Mouse (Mus musculus) left cerebral cortex, postnatal 10 days (tissue): ENCODE measurements around the gene Wasf2. TPM values are rescaled to one million over a fixed set of nuclear protein-coding genes. Genes with fewer than 3 reads are reported as not detected.
"Not testable (repeated sequence)": the region's sequence is repeated elsewhere in the genome, so short reads cannot be mapped to it uniquely, and the experiment has no call there.

ENCODE experiments used
- DNase-seq, 2 experiments: peaks; one replicate each; pipeline ENCODE4 v3.0.0; 2021 to 2022; ENCODE audit warnings: low spot score in 2 of 2, mixed read lengths in 1 of 2; ENCODE audit errors: extremely low spot score in 1 of 2
- intact Hi-C: fragments of 180-260 bp; cut with DNase I; formaldehyde crosslinking; loops from one replicate; pipeline ENCODE4 v1.15.1; 2025
- total RNA-seq, 2 experiments: library from RNA; stranded (reverse); gene quantifications; 2 replicates each; pipeline ENCODE4 v1.2.3; 2021

Gene Wasf2
- total RNA-seq, 2 experiments from 2014 or later: 23.9 to 38.5 TPM

GRCm38 (mm10) chr4:133094255-133094654 is 36.0 kb upstream of the Wasf2 start:
- intact Hi-C loops: loop anchor here (5.0 kb wide), 1 partner anchor 103 kb away; no protein-coding TSS in a partner anchor

GRCm38 (mm10) chr4:133094936-133095733 is 35.2 kb upstream of the Wasf2 start:
- intact Hi-C loops: loop anchor here (5.0 kb wide), 1 partner anchor 102 kb away; no protein-coding TSS in a partner anchor
- peak in 1 of 2 experiments; percentile 79 for DNase-seq

More at GRCm38 (mm10) chr4:133094255-133094654, 36.0 kb upstream of the Wasf2 start:
- DNase-seq: no peak

- DNase-seq, intact Hi-C loops: not testable (repeated sequence)
These were observed 34.6 kb upstream of the Wasf2 start for GRCm38 (mm10) chr4:133095734-133096065.

- DNase-seq, intact Hi-C loops: not testable (repeated sequence)
These were observed 33.6 kb upstream of the Wasf2 start for GRCm38 (mm10) chr4:133096671-133097070.

DNA sequence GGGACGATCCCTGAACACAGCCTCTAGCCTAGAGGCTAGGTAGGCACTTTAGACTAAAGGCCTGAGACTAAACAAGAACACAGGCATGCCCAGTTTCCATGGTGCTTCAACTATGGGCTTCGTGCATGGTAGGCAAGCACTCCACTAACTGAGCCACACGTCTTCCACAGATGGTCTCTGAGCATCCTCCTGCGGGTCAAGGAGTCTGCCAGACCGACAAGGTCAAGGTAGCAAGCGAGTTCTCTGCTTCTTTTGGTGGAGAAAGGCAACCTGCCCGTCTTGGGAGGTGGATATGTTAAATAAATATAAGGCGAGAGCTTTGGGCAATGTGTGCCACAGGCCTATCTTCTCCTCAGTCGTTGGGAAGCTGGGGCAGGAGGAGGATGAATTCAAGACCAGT is 28.6 kb upstream of the Wasf2 start:
- intact Hi-C loops: no loop called here

GRCm38 (mm10) chr4:133103525-133104193 is 26.6 kb upstream of the Wasf2 start:
- intact Hi-C loops: no loop called here
- DNase-seq: no peak

More for the DNA sequence above, 28.6 kb upstream of the Wasf2 start:
- no peak for DNase-seq

DNA sequence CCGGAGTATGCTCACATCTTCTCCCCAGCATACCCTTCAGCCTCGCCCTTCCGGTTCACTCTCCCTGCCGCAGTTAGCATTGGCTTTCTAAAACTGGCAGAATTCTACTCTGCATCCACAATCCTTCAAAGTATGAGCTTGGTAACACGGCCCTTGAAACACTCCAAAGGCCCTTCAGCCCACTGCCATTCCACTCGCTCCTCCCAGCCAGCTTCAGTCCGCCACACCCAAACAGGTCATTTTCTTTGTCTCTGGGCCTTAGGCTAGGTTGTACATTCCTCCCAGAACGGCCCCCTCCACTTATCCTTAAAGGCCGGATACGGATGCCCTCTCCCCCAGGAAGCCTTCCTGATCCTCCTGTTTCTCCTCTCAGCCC is 26.1 kb upstream of the Wasf2 start:
- intact Hi-C loops: no loop called here

DNA sequence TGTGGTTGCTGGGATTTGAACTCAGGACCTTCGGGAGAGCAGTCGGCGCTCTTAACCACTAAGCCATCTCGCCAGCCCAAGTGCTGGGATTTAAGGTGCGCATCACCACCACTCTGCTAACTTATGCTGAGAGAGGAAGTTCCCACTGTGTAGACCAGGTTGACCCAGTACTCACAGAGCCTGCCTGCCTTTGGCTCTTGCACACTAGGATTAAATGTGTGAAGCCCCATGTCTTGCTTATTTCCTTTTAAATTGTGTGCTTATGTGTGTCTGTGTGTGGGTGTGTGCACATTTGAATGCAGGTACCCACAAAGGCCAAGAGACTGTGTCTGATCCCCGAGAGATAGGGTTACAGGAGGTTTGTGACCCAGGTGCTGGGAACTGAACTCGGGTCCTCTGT is 23.6 kb upstream of the Wasf2 start:
- intact Hi-C loops: no loop called here

More for the DNA sequence above, 26.1 kb upstream of the Wasf2 start:
- no peak for DNase-seq

GRCm38 (mm10) chr4:133107788-133108281 is 22.5 kb upstream of the Wasf2 start:
- DNase-seq: peak in 1 of 2 experiments; percentile 64

More for the DNA sequence above, 23.6 kb upstream of the Wasf2 start:
- DNase-seq: no peak

DNA sequence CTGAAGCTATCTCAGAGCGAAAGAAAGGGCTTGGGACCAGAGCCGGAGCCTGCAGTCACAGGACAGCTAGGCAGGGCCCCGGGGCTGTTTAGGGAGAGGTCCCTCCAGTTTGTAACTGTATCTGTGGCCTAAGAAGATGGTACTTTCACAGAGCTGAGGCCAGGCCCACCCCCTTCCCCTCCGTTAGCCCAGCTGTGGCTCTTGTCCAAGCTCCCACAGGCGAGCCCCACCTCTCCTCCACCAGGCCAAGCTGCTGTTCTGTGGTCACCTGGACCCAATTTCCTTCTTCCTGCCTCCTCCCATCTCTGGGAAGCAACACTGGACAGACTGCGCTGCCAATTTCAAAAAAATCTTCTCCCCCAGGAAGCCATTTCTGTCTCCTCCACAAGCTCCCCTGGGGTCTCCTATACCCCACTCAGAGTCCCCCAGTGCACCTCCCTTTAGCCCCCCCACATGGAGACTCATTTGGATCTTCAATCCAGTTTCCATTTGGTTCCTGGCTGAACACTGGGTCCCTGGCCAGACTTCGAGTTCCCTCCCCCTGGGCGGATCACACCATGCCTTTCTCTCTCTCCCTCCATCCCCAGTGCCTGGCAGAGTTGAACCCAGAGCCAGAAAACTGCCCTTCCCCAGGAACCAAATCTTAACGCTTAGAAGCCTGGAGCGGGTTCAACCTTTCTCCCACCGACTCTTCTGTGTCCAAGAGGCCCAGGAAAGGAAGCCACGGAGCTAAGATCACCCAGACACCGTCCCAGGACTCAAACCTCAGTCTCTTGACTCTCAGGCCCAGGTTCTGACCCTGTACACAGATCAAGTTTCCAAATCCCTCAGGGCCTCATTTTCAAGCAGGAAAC is 21.6 kb upstream of the Wasf2 start:
- DNase-seq: peak in 1 of 2 experiments; percentile 54
- intact Hi-C loops: no loop called here

More at GRCm38 (mm10) chr4:133107788-133108281, 22.5 kb upstream of the Wasf2 start:
- intact Hi-C loops: no loop called here

DNA sequence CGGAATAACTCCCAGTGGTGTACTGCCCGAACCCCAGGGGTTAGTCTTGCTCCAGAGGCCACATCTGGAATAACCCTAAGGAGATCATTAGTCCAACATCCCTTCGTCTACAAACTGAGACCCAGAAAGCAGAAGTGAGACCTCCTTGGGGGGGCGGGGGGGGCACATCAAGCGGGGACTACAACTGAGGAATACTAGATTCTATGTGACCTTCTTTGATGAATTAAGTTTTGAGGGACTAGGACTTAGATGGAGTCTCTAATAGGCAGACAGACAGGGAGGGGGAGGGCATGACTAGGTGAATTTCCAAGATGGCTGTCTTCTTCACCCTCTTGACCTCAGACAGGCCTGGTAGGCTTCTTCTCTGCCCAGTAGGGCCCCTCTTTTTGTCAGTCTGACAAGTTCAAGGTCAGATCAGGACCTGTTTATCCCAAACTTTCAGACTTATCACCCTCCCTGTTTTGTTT is 20.9 kb upstream of the Wasf2 start:
- no peak for DNase-seq

GRCm38 (mm10) chr4:133112175-133112838 is 18.0 kb upstream of the Wasf2 start:
- DNase-seq: no peak
- intact Hi-C loops: no loop called here

More for the DNA sequence above, 20.9 kb upstream of the Wasf2 start:
- intact Hi-C loops: no loop called here

DNA sequence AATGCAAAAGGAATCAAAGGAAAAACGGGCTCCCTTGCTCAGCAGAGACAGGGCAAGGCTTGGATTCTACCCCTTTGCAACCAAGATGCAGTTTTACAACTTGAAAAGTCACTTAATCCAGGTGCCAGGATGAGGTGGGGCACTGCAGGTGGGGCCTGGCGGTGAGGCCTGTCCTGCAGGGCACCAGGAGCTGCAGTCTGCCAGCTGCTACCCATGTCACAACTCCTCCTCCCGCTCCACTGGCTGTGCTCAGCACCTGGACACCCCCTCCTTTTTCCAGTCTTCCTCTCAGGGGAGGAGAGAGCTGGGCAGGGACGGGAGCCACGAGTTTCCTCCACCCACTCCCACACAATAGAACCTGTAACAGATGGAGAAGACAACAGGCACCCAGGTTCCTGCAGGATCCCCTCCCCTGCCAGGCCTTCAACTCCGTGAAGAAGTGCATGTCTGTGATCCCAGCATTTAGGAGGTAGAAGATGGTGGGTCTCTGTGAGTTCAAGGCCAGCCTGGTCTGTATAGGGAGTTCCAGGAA is 16.9 kb upstream of the Wasf2 start:
- intact Hi-C loops: no loop called here
- DNase-seq: no peak

DNA sequence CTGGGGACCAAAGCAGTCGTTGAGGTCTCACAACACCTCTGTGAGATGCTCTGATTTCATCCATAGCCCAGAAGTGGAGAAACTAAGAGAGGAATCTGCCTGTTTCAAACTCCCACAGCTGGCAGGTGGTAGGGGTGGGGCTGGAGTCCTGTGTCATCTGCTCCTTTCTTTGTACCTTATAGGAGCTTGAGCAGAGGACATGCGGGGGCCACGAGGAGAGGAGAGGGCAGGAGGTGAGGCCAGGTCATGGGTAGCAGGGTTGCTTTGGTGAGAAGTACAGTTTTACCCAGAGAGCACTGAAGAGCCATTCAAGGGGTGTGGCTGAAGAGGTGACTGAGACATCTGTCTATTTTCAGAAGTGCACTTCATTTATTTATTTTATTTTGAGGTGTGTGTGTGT is 15.5 kb upstream of the Wasf2 start:
- no peak for DNase-seq
- intact Hi-C loops: no loop called here

GRCm38 (mm10) chr4:133115721-133116429 is 14.4 kb upstream of the Wasf2 start:
- no peak for DNase-seq
- intact Hi-C loops: no loop called here

DNA sequence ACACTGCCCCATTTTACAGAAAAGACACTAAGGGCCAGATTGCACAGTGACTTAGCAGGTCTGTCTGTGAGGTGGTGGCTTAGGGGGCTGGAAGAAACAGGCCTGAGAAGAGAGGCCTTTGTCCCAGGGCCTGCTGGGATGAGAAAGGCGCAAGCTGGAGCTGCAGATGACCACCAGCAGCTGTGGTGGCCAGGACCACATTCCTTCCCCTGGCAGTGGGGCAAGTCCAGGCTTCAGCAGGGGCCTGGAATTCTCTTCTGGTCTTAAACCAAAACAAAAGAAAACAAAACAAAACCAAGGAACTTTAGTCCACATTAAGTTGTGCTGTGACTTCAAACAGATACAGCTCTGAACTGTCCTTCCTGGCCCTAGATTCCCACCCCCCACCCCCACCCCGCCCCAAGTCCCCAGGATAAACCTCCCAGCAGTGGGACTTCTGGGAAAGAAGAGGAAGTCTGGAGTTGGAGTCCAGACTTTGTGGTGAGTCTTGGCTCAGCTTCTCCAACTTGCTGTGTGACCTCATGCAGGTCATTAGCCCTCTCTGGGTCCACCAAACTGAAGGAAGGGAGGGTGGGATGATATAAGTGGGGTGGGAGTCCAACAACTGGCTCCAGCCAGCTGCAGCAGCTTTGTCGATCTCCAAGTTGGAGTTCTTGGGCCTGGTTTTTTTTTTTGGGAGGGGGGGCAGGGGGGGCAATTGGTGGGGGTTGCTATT is 13.4 kb upstream of the Wasf2 start:
- intact Hi-C loops: no loop called here

More for the DNA sequence above, 13.4 kb upstream of the Wasf2 start:
- no peak for DNase-seq
